Mouse (Mus musculus) neutrophil, adult 65 days (primary cell): ENCODE measurements around the gene Capn15. TPM values are rescaled to one million over a fixed set of nuclear protein-coding genes. Genes with fewer than 3 reads are reported as not detected.

Experiments used
- total RNA-seq: library from RNA; stranded (reverse); gene quantifications from 2 replicates; pipeline ENCODE4 v1.2.4, GENCODE M21; 2023

Gene Capn15
- total RNA-seq: 12.0 and 19.3 TPM in 2 replicates

DNA sequence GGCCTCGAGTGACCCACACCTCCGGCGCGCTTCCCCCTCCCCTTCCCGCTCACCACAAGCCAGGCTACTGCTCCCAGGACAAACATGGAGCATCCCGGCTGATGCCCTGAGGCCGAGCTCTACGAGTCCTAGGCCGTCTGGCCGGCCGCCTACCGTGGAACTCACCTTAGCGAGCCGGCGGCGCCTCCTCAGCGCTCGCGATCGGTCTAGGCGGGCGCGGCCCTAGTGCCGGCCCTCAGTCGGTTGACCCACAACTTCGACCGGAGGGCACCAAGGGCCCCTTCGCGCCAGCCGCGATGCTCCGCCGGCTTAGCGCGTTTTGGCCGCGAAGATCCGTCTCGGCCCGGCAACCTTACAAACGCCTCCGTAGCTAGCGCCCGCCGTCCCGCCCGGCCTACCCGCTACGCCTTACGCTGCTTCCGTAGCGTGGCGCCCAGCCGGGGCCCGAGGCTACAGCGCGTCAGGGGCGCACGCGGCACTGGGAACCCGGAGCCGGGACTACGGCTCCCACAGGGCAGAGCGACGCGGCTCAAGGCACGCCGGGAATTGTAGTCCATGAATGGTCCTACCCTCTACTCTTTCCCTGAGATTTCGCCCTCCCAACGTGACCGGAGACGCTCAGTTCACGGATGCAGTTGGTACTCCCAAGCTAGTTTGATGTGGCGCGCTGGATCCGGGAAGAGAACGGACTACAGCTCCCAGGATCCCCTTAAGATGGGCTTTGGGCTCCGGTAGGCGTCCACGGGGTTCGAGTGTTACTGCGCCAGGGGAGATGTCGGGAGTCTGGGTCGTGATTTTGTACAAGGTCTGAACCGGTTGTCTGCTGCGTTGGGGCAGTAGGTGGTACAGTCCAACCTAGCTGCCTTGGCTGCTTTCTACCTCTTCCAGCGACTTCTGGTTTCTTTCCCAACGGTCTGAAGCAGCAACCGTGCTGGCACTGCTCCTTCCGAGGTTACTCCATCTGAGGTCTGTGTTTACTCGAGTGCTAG is at the start of gene Capn15:
Capn15 (minus strand) TSS at position 491 of the 989 bp plus-strand sequence.

DNA sequence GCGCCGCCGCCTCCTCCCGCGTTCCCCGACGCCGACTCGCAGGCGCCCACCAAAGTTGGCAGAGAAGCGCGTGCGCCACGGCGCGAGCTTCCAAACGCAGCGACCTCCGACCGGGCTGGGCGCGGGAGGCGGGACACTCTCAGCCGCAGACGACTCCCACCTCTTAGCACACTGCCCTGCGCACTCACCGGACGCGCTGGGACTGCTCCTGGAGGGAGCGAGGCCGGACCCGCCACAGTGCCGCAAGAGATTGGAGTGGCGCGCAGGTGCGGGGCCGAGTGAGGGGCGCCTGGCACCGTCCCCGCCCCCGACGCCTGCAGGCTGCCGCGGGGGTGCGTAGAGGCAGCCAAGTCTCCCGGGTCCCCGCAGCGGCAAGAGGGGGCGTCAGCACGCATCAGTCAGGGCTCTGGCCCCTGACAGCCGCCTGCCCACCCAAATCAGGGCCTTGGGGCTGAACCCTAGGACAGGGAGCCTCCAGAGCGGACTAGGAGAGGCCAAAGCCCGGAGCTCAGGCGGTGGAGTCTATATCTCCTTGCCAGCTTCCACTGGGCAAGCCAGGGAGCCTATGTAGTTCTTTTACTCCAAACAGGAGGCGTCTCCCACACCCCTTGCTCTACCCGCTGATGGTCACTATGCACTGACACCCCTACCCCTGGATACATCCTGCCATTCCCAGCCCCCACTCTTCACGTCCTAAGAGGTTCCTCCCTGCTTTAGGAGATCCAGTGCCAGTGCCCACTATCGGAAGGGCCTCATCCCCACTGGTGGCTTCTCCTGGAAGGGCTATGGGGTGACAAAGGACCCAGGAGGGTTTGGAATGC is 33.6 kb downstream of the Capn15 start, which contains the start of gene A930017K11Rik:
A930017K11Rik (minus strand) TSS at position 763 of the 821 bp plus-strand sequence.

DNA sequence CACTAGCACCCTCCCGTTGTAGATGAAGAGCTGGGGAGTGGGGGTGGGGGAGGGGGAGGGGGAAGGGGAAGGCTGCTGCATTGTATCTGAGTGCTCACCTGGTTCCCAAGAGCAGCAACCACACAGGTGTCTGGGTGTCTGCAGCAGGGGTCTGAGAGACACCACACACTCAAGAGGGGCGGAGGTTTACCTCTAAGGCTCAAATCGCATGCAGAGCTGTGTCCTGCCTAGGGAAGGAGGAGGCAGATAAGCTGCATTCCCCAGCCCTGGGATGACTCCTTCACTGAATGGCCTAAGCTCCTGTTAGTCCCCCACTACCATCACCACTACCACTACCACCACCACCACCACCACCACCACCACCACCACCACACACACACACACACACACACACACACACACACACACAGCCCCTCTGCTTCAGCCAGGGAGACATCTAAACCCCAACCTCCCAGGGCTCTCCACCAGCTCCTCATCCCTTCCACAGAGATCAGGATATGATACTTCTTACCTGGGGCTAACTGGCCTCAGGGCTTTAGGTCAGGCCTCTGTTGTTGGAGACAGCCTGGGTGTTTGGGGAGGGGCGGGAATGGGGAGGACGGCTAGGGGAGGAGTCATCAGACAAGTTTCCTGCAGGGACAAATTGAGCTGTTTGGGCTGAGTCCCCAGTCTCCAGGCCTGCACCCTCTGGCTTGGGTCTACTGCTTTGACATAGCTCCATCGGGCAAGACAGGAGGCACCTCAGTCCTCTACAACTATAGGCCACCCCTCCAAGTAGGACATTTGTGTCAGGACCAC is 41.0 kb downstream of the Capn15 start, which contains the start of the genes Pigq and Nhlrc4:
Pigq (minus strand) TSS at position 571 of the 798 bp plus-strand sequence.
Nhlrc4 (minus strand) TSS at position 596 of the 798 bp plus-strand sequence.

DNA sequence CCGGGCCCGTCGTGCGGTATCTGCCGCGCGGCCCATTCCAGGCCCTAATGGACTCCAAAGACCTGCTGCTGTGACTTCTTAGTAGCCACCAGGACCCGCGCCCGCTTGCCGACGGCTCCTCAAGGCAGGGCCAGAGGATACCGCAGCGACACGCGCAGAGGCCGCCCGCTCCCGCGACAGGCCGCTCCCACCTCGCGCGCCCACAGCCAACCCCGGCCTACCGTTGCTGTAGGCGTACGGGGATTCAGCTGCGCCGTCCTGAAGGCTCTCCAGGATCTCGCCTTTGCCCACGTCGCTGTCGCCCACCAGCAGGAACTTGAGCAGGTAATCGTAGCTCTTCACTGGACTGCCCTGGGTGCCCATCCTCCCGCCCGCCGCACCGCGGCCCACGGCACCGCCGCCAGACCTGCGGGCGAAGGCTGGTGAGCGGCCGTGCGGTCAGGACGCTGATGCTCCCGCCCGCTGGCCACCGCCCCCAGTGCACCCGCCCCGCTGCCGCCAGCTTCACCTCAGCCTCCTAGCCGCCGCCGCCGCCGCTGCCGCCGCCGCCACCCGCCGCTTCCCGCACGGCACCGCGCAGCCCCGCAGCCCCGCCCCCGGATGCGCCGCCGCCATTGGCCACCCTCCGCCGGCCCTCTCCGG is 66.3 kb downstream of the Capn15 start, which contains the start of gene Rab40c:
Rab40c (minus strand) TSS at position 584 of the 642 bp plus-strand sequence.

Other genes starting within 250 kb of the Capn15 start
- not detected in 2 replicates for gene Mslnl, start 249.8 kb downstream of the Capn15 start, total RNA-seq
- gene Msln, start 231.4 kb downstream of the Capn15 start, total RNA-seq: 0.88 TPM in 1 of 2 replicates, not detected in the other
- gene Narfl, start 212.0 kb downstream of the Capn15 start, total RNA-seq: 24.6 and 35.5 TPM in 2 replicates
- gene Haghl, start 200.1 kb downstream of the Capn15 start, total RNA-seq: 10.2 and 14.6 TPM in 2 replicates
- gene Ccdc78, start 199.2 kb downstream of the Capn15 start, total RNA-seq: 0.22 TPM in 1 of 2 replicates, not detected in the other
- 25.4 and 34.7 TPM in 2 replicates for gene Fam173a, start 192.9 kb downstream of the Capn15 start, total RNA-seq
- gene AC134908.4, start 190.1 kb downstream of the Capn15 start, total RNA-seq: not detected in 2 replicates
- gene Metrn, start 188.7 kb downstream of the Capn15 start, total RNA-seq: 10.9 and 16.2 TPM in 2 replicates
- 0.11 TPM in 1 of 2 replicates, not detected in the other for gene Fbxl16, start 176.7 kb downstream of the Capn15 start, total RNA-seq
- 13.3 and 17.6 TPM in 2 replicates for gene Wdr24, start 162.2 kb downstream of the Capn15 start, total RNA-seq
- gene Jmjd8, start 156.9 kb downstream of the Capn15 start, total RNA-seq: 7.7 and 8.2 TPM in 2 replicates
- 35.4 and 46.5 TPM in 2 replicates for gene Stub1, start 152.4 kb downstream of the Capn15 start, total RNA-seq
- gene Rhbdl1, start 148.5 kb downstream of the Capn15 start, total RNA-seq: 0.64 and 1.3 TPM in 2 replicates
- 1.7 and 2.8 TPM in 2 replicates for gene Gm20683, start 144.0 kb downstream of the Capn15 start, total RNA-seq
- 26.5 and 33.7 TPM in 2 replicates for gene Rhot2, start 140.9 kb downstream of the Capn15 start, total RNA-seq
- gene Wdr90, start 124.3 kb downstream of the Capn15 start, total RNA-seq: 21.9 and 25.5 TPM in 2 replicates
- gene Mcrip2, start 117.0 kb downstream of the Capn15 start, total RNA-seq: 1.4 and 3.2 TPM in 2 replicates
- 6.4 and 6.5 TPM in 2 replicates for gene Mettl26, start 110.7 kb downstream of the Capn15 start, total RNA-seq
- 2.1 and 4.1 TPM in 2 replicates for gene Wfikkn1, start 104.9 kb downstream of the Capn15 start, total RNA-seq
- gene Rab40c, start 66.1 kb downstream of the Capn15 start, total RNA-seq: 13.0 and 17.4 TPM in 2 replicates
- gene Pigq, start 40.9 kb downstream of the Capn15 start, total RNA-seq: 34.9 and 36.2 TPM in 2 replicates
- gene Nhlrc4, start 40.8 kb downstream of the Capn15 start, total RNA-seq: not detected in 2 replicates
- gene A930017K11Rik, start 33.2 kb downstream of the Capn15 start, total RNA-seq: not detected in 2 replicates
- gene Rab11fip3, start 83.8 kb upstream of the Capn15 start, total RNA-seq: 0.75 and 1.3 TPM in 2 replicates
- 2.5 and 3.0 TPM in 2 replicates for gene Decr2, start 104.5 kb upstream of the Capn15 start, total RNA-seq
- gene Nme4, start 109.8 kb upstream of the Capn15 start, total RNA-seq: 0.69 and 1.1 TPM in 2 replicates
- 63.4 and 78.1 TPM in 2 replicates for gene Tmem8, start 127.5 kb upstream of the Capn15 start, total RNA-seq
- gene Mrpl28, start 137.7 kb upstream of the Capn15 start, total RNA-seq: 25.2 and 27.1 TPM in 2 replicates
- 33.5 and 42.1 TPM in 2 replicates for gene Axin1, start 152.9 kb upstream of the Capn15 start, total RNA-seq
- gene Pdia2, start 213.3 kb upstream of the Capn15 start, total RNA-seq: 0.68 TPM in 1 of 2 replicates, not detected in the other
- gene Rgs11, start 217.2 kb upstream of the Capn15 start, total RNA-seq: 0.32 and 0.35 TPM in 2 replicates
- not detected in 2 replicates for gene Arhgdig, start 222.0 kb upstream of the Capn15 start, total RNA-seq